Mouse (Mus musculus) limb, embryonic 11.5 days (tissue): ENCODE data around the gene E130114P18Rik. TPM values are rescaled to one million over a fixed set of nuclear protein-coding genes. Genes with fewer than 3 reads are reported as not detected.

Source experiments
- ATAC-seq: fragments of 200-750 bp; cut with Nextera tagmentation; 2 replicates; pipeline ENCODE4 v1.8.0; 2017; ENCODE audit warnings: low read depth; ENCODE audit not compliant: insufficient number of reproducible peaks, low FRiP score, low TSS enrichment
- DNase-seq: peaks from one replicate; pipeline ENCODE4 v3.0.0-alpha.2; 2015; ENCODE audit warnings: low spot score
- H3K27ac ChIP-seq: fragments of 300-500 bp; sonication (generic); replicated peaks from 2 replicates; pipeline ENCODE4 v1.5.1; 2014; ENCODE audit warnings: low read depth, mild to moderate bottlenecking, low read length
- H3K27me3 ChIP-seq: fragments of 300-500 bp; sonication (generic); 2 replicates; pipeline ENCODE4 v1.6.1; 2014; ENCODE audit warnings: mild to moderate bottlenecking, low read length, mixed read lengths; ENCODE audit not compliant: control insufficient read depth, insufficient read depth
- H3K36me3 ChIP-seq: fragments of 300-500 bp; sonication (generic); 2 replicates; pipeline ENCODE4 v1.6.1; 2014; ENCODE audit warnings: mild to moderate bottlenecking, low read length, moderate library complexity, mixed read lengths; ENCODE audit not compliant: control insufficient read depth, insufficient read depth
- H3K4me1 ChIP-seq: fragments of 300-500 bp; sonication (generic); 2 replicates; pipeline ENCODE4 v1.6.1; 2014; ENCODE audit warnings: low read length, mixed read lengths; ENCODE audit not compliant: control insufficient read depth, insufficient read depth
- H3K4me2 ChIP-seq: fragments of 300-500 bp; sonication (generic); 2 replicates; pipeline ENCODE4 v1.6.1; 2014; ENCODE audit warnings: low read depth, mild to moderate bottlenecking, moderate library complexity; ENCODE audit not compliant: severe bottlenecking
- H3K4me3 ChIP-seq: fragments of 300-500 bp; sonication (generic); 2 replicates; pipeline ENCODE4 v1.5.1; 2014; ENCODE audit warnings: low read depth, low read length
- H3K9ac ChIP-seq: fragments of 300-500 bp; sonication (generic); 2 replicates; pipeline ENCODE4 v1.6.1; 2014; ENCODE audit warnings: mild to moderate bottlenecking, low read length
- H3K9me3 ChIP-seq: fragments of 300-500 bp; sonication (generic); 2 replicates; pipeline ENCODE4 v1.6.1; 2016; ENCODE audit warnings: low read length; ENCODE audit not compliant: control insufficient read depth
- WGBS: fragments of 180-500 bp; shearing (Covaris S2); extraction: QIAGEN DNeasy Blood & Tissue Kit; methylation state at CpG from one replicate; pipeline ENCODE4 v1.1.7; 2014; 5-methylcytosine and 5-hydroxymethylcytosine counted together
- polyA plus RNA-seq: library from polyadenylated mRNA; unstranded; fragments of >200 nt; fragmentation: Nextera tagmentation; extraction: Ambion mirVana; gene quantifications from 2 replicates; pipeline ENCODE4 v1.2.1, GENCODE M21; 2014

Gene E130114P18Rik
- polyA plus RNA-seq, 1 experiment from 2014 or later: 10.1 TPM

- H3K27ac ChIP-seq: no peak overlapping the region
- H3K27me3 ChIP-seq: no peaks in the 10 kb centered on the region
- no peaks in the 10 kb centered on the region; the same call in 1 of the 2 replicates for H3K4me1 ChIP-seq
- ATAC-seq: no peak
- WGBS: 94% methylated on average over 4 of the region's 4 CpGs
- no peak overlapping the region for H3K9ac ChIP-seq
- no peak for DNase-seq
- H3K36me3 ChIP-seq: no peaks in the 10 kb centered on the region
- no peak overlapping the region for H3K4me2 ChIP-seq
- no peak overlapping the region for H3K4me3 ChIP-seq
- no peaks in the 10 kb centered on the region for H3K9me3 ChIP-seq
Observed at GRCm38 (mm10) chr4:97728520-97728919, 49.4 kb downstream of the E130114P18Rik start.

DNA sequence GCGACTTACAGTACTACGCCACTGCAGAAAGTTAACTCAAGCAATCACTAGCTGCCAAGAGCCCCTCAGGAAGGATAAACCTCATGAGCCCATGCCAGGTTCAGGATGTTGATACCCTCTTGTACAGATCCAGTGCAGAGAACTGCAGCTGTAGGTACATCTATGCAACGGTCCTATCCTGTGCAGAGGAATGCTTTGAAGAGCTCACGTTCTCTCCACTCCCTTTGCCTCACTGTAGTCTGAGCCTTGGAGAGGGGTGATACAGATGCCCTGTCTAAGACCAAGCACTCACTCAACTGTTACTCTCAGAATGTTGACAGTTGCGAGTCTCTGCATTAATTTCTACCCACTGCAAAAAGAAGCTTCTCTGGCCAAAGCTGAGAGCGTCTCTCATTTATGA, 54.5 kb downstream of the E130114P18Rik start:
- no peak for ATAC-seq
- H3K4me2 ChIP-seq: no peak overlapping the region

DNA sequence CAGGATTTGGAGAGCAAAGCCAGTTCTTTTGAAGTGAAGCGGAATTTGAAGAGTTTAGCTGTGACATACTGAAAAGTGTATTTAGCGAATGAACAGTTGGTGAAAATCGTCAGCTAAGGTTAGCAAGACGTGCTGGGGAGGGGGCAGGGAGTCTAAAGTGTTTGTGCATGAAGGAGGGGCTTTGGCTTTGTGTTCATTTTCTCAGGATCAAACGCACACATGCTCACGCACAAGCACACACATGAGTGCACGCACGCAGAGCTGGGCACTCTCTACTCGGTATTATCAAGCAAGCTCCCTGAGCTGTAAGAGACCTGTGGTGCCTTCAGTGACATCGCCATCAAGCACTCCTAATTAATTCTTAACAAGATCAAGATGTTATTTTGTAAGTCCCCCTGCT, 55.2 kb downstream of the E130114P18Rik start:
- DNase-seq: no peak

More for the DNA sequence above, 54.5 kb downstream of the E130114P18Rik start:
- no peaks in the 10 kb centered on the region for H3K27me3 ChIP-seq
- H3K9me3 ChIP-seq: no peaks in the 10 kb centered on the region
- peaks cover 2% of the 10 kb centered on the region; the same call in 1 of the 2 replicates for H3K4me1 ChIP-seq
- no peak overlapping the region for H3K27ac ChIP-seq
- H3K36me3 ChIP-seq: no peaks in the 10 kb centered on the region
- H3K4me3 ChIP-seq: no peak overlapping the region
- H3K9ac ChIP-seq: no peak overlapping the region
- 65% methylated on average over 6 of the region's 6 CpGs for WGBS
- no peak for DNase-seq

GRCm38 (mm10) chr4:97714616-97715015, 63.3 kb downstream of the E130114P18Rik start:
- no peaks in the 10 kb centered on the region for H3K9me3 ChIP-seq
- H3K4me1 ChIP-seq: no peaks in the 10 kb centered on the region
- H3K27me3 ChIP-seq: peaks cover 3% of the 10 kb centered on the region; the same call in 1 of the 2 replicates
- H3K4me2 ChIP-seq: no peak overlapping the region
- H3K27ac ChIP-seq: no peak overlapping the region
- no peak overlapping the region for H3K4me3 ChIP-seq
- H3K9ac ChIP-seq: no peak overlapping the region
- no peaks in the 10 kb centered on the region for H3K36me3 ChIP-seq
- ATAC-seq (no peak), DNase-seq (no peak)
- WGBS: 44% methylated on average over 6 of the region's 6 CpGs

More for the DNA sequence above, 55.2 kb downstream of the E130114P18Rik start:
- no peak overlapping the region for H3K9ac ChIP-seq
- H3K9me3 ChIP-seq: no peaks in the 10 kb centered on the region
- no peak for ATAC-seq
- H3K36me3 ChIP-seq: no peaks in the 10 kb centered on the region
- no peak overlapping the region for H3K27ac ChIP-seq
- WGBS: 33% methylated on average over 10 of the region's 10 CpGs
- no peaks in the 10 kb centered on the region for H3K27me3 ChIP-seq
- no peak overlapping the region for H3K4me3 ChIP-seq
- no peak overlapping the region for H3K4me2 ChIP-seq
- H3K4me1 ChIP-seq: peaks cover 2% of the 10 kb centered on the region; the same call in 1 of the 2 replicates

- no peak overlapping the region for H3K27ac ChIP-seq
- H3K9me3 ChIP-seq: no peaks in the 10 kb centered on the region
- peaks cover 3% of the 10 kb centered on the region; the same call in 1 of the 2 replicates for H3K27me3 ChIP-seq
- H3K4me1 ChIP-seq: no peaks in the 10 kb centered on the region
- H3K36me3 ChIP-seq: no peaks in the 10 kb centered on the region
- H3K9ac ChIP-seq: no peak overlapping the region
- 84% methylated on average over 6 of the region's 6 CpGs for WGBS
- H3K4me2 ChIP-seq: no peak overlapping the region
- DNase-seq (no peak), ATAC-seq (no peak)
- H3K4me3 ChIP-seq: no peak overlapping the region
Observed at GRCm38 (mm10) chr4:97714101-97714615, 63.7 kb downstream of the E130114P18Rik start.

DNA sequence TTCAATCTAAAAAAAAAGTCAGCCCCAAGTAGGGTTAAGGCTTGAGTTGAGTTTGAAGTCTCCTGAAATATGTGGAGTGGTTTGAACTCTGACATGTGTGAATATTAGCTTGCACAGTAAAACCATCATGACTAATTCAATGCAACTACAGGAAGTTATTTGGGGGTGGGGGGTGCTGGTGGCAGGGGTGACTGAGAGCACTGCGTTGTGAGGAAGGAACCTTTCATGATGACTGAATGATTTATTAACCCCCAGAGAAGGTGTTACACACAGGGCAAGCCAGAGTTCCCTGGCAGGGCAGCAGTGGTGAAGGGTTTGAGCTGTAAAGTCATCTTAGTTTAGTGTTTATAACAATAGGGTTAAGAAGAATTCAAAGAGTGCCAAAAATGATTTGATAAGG, 65.3 kb downstream of the E130114P18Rik start:
- Histone ChIP-seq H3K4me2 (no peak overlapping the region), H3K4me3 (no peak overlapping the region), H3K36me3 (no peaks in the 10 kb centered on the region), H3K9ac (no peak overlapping the region), H3K4me1 (no peaks in the 10 kb centered on the region; the same call in 1 of the 2 replicates), H3K27ac (no peak overlapping the region), H3K9me3 (no peaks in the 10 kb centered on the region), H3K27me3 (peaks cover 3% of the 10 kb centered on the region; the same call in 1 of the 2 replicates)
- no peak for DNase-seq
- peak; percentile 44; the same call in 1 of the 2 replicates for ATAC-seq
- 0% methylated on average over 1 of the region's 1 CpGs for WGBS

DNA sequence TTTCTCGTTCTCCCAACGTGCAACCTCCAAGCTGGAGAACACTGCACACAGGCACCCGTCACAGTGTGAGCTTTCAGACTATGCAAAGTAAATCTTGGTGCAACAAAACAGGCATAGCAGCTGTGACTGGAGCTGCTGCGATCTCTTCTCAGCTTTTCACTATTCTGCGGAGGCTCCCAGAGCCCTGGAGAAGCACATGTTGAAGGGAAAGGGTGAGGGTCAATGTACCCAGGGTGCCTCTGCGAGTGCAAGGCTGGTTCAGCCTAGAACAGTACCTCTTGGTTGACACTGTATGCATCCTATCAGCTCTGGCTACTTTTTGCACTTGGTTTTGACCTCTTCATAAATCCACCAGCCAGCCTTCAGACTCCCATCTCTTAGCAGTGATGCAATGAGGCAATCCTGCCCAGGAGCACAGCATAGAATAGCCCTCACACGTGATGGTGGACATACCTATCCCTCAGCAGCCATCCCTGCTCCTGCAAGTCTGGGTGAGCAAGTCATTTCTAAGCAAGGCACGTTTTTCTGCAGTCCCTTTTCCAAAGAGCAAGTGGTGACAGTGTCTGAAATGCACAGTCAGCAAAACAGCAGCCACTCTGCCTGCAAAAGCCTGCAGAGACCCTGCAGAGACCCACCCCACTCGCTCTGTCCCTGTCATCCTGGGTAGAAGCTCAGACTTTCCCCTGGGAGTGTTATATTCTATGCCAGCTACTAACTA, 67.7 kb downstream of the E130114P18Rik start:
- H3K27me3 ChIP-seq: peaks cover 3% of the 10 kb centered on the region; the same call in 1 of the 2 replicates
- ATAC-seq (no peak), DNase-seq (no peak)
- 61% methylated on average over 9 of the region's 9 CpGs for WGBS
- no peak overlapping the region for H3K4me3 ChIP-seq
- no peak overlapping the region for H3K27ac ChIP-seq
- H3K4me1 ChIP-seq: no peaks in the 10 kb centered on the region; the same call in 1 of the 2 replicates
- no peak overlapping the region for H3K9ac ChIP-seq
- no peaks in the 10 kb centered on the region for H3K36me3 ChIP-seq
- H3K4me2 ChIP-seq: no peak overlapping the region
- no peaks in the 10 kb centered on the region for H3K9me3 ChIP-seq

- DNase-seq (no peak), ATAC-seq (no peak; the same call in 1 of the 2 replicates)
- no peak overlapping the region for H3K9ac ChIP-seq
- H3K4me3 ChIP-seq: no peak overlapping the region
- H3K27ac ChIP-seq: no peak overlapping the region
- H3K4me1 ChIP-seq: no peaks in the 10 kb centered on the region; the same call in 1 of the 2 replicates
- WGBS: 57% methylated on average over 22 of the region's 22 CpGs
- no peaks in the 10 kb centered on the region for H3K36me3 ChIP-seq
- no peak overlapping the region; the same call in 1 of the 2 replicates for H3K4me2 ChIP-seq
- peaks cover 3% of the 10 kb centered on the region; the same call in 1 of the 2 replicates for H3K27me3 ChIP-seq
- no peaks in the 10 kb centered on the region for H3K9me3 ChIP-seq
Observed at GRCm38 (mm10) chr4:97707373-97708152, 70.3 kb downstream of the E130114P18Rik start.
